Mouse (Mus musculus) neural tube, embryonic 14.5 days (tissue): ENCODE results near the gene Fam53b. TPM values are rescaled to one million over a fixed set of nuclear protein-coding genes. Genes with fewer than 3 reads are reported as not detected.

Source experiments
- ATAC-seq: fragments of 200-750 bp; cut with Nextera tagmentation; 2 replicates; pipeline ENCODE4 v1.8.0; 2017; ENCODE audit warnings: low read depth, mild to moderate bottlenecking, moderate TSS enrichment, moderate library complexity
- H3K27ac ChIP-seq: fragments of 300-500 bp; sonication (generic); 2 replicates; pipeline ENCODE4 v1.5.1; 2014; ENCODE audit warnings: low read depth, mild to moderate bottlenecking, control low read depth, low read length, moderate library complexity, mixed read lengths
- H3K27me3 ChIP-seq: fragments of 300-500 bp; sonication (generic); 2 replicates; pipeline ENCODE4 v1.6.1; 2014; ENCODE audit warnings: low read length; ENCODE audit not compliant: control insufficient read depth, insufficient read depth
- H3K36me3 ChIP-seq: fragments of 300-500 bp; sonication (generic); 2 replicates; pipeline ENCODE4 v1.6.1; 2014; ENCODE audit warnings: low read length, mixed read lengths; ENCODE audit not compliant: control insufficient read depth, insufficient read depth
- H3K4me1 ChIP-seq: fragments of 300-500 bp; sonication (generic); 2 replicates; pipeline ENCODE4 v1.6.1; 2014; ENCODE audit warnings: low read length; ENCODE audit not compliant: control insufficient read depth, insufficient read depth
- H3K4me2 ChIP-seq: fragments of 300-500 bp; sonication (generic); 2 replicates; pipeline ENCODE4 v1.6.1; 2014; ENCODE audit warnings: mild to moderate bottlenecking, low read depth, low read length, control low read depth
- H3K4me3 ChIP-seq: fragments of 300-500 bp; sonication (generic); 2 replicates; pipeline ENCODE4 v1.5.1; 2014; ENCODE audit warnings: low read depth, low read length, control low read depth, mixed read lengths
- H3K9ac ChIP-seq: fragments of 300-500 bp; sonication (generic); replicated peaks from 2 replicates; pipeline ENCODE4 v1.6.1; 2014; ENCODE audit warnings: low read depth, mild to moderate bottlenecking, control low read depth, low read length, mixed read lengths
- H3K9me3 ChIP-seq: fragments of 300-500 bp; sonication (generic); 2 replicates; pipeline ENCODE4 v1.6.1; 2016; ENCODE audit warnings: low read length; ENCODE audit not compliant: control insufficient read depth
- WGBS: fragments of 180-500 bp; shearing (Covaris S2); extraction: QIAGEN DNeasy Blood & Tissue Kit; methylation state at CpG from one replicate; pipeline ENCODE4 v1.1.7; 2014; 5-methylcytosine and 5-hydroxymethylcytosine counted together
- polyA plus RNA-seq: library from polyadenylated mRNA; unstranded; fragments of >200 nt; fragmentation: Nextera tagmentation; extraction: Ambion mirVana; gene quantifications from 2 replicates; pipeline ENCODE4 v1.2.1, GENCODE M21; 2014

Fam53b gene
- polyA plus RNA-seq, 1 experiment from 2014 or later, result 11.8 TPM

GRCm38 (mm10) chr7:132682336-132682735, 131.3 kb downstream of the Fam53b start:
- ATAC-seq, result no peak
- H3K4me3 ChIP-seq, result no peak overlapping the region
- no peaks in the 10 kb centered on the region for H3K9me3 ChIP-seq
- no peaks in the 10 kb centered on the region for H3K4me1 ChIP-seq
- H3K27me3 ChIP-seq, result no peaks in the 10 kb centered on the region
- H3K9ac ChIP-seq, result no peak overlapping the region
- no peak overlapping the region for H3K27ac ChIP-seq
- 96% methylated on average over 3 of the region's 3 CpGs for WGBS
- H3K4me2 ChIP-seq, result no peak overlapping the region
- H3K36me3 ChIP-seq, result no peaks in the 10 kb centered on the region

GRCm38 (mm10) chr7:132681831-132682230, 131.9 kb downstream of the Fam53b start:
- Histone ChIP-seq H3K27me3 (no peaks in the 10 kb centered on the region), H3K9ac (no peak overlapping the region), H3K9me3 (no peaks in the 10 kb centered on the region), H3K4me1 (no peaks in the 10 kb centered on the region), H3K4me2 (no peak overlapping the region), H3K36me3 (no peaks in the 10 kb centered on the region), H3K27ac (no peak overlapping the region), H3K4me3 (no peak overlapping the region)
- no peak for ATAC-seq
- 100% methylated on average over 1 of the region's 1 CpGs for WGBS

GRCm38 (mm10) chr7:132681296-132681695, 132.4 kb downstream of the Fam53b start:
- Histone ChIP-seq H3K9me3 (no peaks in the 10 kb centered on the region), H3K4me2 (no peak overlapping the region), H3K4me3 (no peak overlapping the region), H3K36me3 (no peaks in the 10 kb centered on the region), H3K27me3 (no peaks in the 10 kb centered on the region), H3K9ac (no peak overlapping the region), H3K4me1 (no peaks in the 10 kb centered on the region), H3K27ac (no peak overlapping the region)
- no peak for ATAC-seq
- WGBS, result 88% methylated on average over 11 of the region's 11 CpGs

- no peaks in the 10 kb centered on the region for H3K36me3 ChIP-seq
These were observed 134.1 kb downstream of the Fam53b start for GRCm38 (mm10) chr7:132679549-132679948.

DNA sequence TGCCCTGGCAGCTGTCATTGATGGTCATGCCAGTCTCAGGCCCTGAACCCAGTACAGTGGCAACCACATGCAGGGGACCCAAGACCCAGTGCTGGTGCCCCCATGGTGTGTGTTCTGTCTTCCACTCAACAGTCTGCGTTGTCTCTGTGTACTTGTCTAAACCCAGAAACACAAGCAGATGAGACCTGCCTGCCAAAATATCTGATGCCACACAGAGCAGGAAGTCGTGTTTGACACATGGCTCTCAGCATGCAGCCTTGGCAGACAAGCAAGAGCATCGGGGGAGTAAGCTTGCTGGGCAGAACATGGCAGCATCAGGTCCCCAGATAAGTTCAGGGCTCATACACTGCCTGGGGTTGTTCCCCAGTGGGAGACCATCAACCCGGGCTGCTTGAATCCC, 134.6 kb downstream of the Fam53b start:
- Histone ChIP-seq H3K36me3 (no peaks in the 10 kb centered on the region), H3K27me3 (no peaks in the 10 kb centered on the region), H3K9ac (no peak overlapping the region), H3K27ac (no peak overlapping the region), H3K4me1 (no peaks in the 10 kb centered on the region), H3K4me2 (no peak overlapping the region), H3K9me3 (no peaks in the 10 kb centered on the region), H3K4me3 (no peak overlapping the region)
- no peak for ATAC-seq
- 67% methylated on average over 4 of the region's 4 CpGs for WGBS

More at GRCm38 (mm10) chr7:132679549-132679948, 134.1 kb downstream of the Fam53b start:
- no peak overlapping the region for H3K9ac ChIP-seq
- H3K27me3 ChIP-seq, result no peaks in the 10 kb centered on the region
- 84% methylated on average over 6 of the region's 6 CpGs for WGBS
- no peak for ATAC-seq
- no peak overlapping the region for H3K4me3 ChIP-seq
- H3K4me2 ChIP-seq, result no peak overlapping the region
- no peaks in the 10 kb centered on the region for H3K4me1 ChIP-seq
- no peaks in the 10 kb centered on the region for H3K9me3 ChIP-seq
- no peak overlapping the region for H3K27ac ChIP-seq

- Histone ChIP-seq H3K4me1 (no peaks in the 10 kb centered on the region), H3K4me3 (no peak overlapping the region), H3K9me3 (no peaks in the 10 kb centered on the region), H3K27ac (no peak overlapping the region), H3K9ac (no peak overlapping the region), H3K4me2 (no peak overlapping the region), H3K36me3 (no peaks in the 10 kb centered on the region), H3K27me3 (no peaks in the 10 kb centered on the region)
- no peak for ATAC-seq
- 94% methylated on average over 2 of the region's 2 CpGs for WGBS
These were observed 137.8 kb downstream of the Fam53b start for GRCm38 (mm10) chr7:132675922-132676321.

GRCm38 (mm10) chr7:132673931-132674755, 139.5 kb downstream of the Fam53b start:
- Histone ChIP-seq H3K4me2 (no peak overlapping the region), H3K36me3 (no peaks in the 10 kb centered on the region), H3K4me1 (no peaks in the 10 kb centered on the region), H3K27me3 (no peaks in the 10 kb centered on the region), H3K9ac (no peak overlapping the region), H3K9me3 (no peaks in the 10 kb centered on the region), H3K4me3 (no peak overlapping the region), H3K27ac (no peak overlapping the region)
- 61% methylated on average over 17 of the region's 17 CpGs for WGBS
- ATAC-seq, result no peak

GRCm38 (mm10) chr7:132672481-132672959, 141.2 kb downstream of the Fam53b start:
- H3K36me3 ChIP-seq, result no peaks in the 10 kb centered on the region
- no peak overlapping the region for H3K9ac ChIP-seq
- H3K4me1 ChIP-seq, result no peaks in the 10 kb centered on the region
- no peaks in the 10 kb centered on the region for H3K27me3 ChIP-seq
- no peak overlapping the region for H3K4me2 ChIP-seq
- 84% methylated on average over 7 of the region's 7 CpGs for WGBS
- no peak overlapping the region for H3K4me3 ChIP-seq
- no peak overlapping the region for H3K27ac ChIP-seq
- ATAC-seq, result no peak
- H3K9me3 ChIP-seq, result no peaks in the 10 kb centered on the region

DNA sequence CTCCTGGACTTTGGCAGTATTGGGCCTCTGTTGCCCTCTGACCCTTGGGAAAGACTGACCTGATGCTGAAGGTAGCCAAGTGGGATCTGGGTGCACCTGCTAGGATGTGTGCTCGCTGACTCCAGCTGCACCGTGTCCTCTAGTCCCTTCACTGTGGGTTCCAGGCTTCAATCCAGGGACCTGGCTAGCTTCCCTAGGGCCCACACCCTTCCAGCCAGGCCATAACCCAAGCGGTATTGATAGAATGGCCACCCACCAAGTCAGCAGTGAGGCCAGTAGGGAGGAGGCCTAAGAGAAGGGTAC, 142.9 kb downstream of the Fam53b start:
- H3K27ac ChIP-seq, result no peak overlapping the region
- H3K36me3 ChIP-seq, result no peaks in the 10 kb centered on the region
- no peak overlapping the region for H3K9ac ChIP-seq
- H3K27me3 ChIP-seq, result no peaks in the 10 kb centered on the region
- no peaks in the 10 kb centered on the region for H3K4me1 ChIP-seq
- no peak overlapping the region for H3K4me2 ChIP-seq
- no peaks in the 10 kb centered on the region for H3K9me3 ChIP-seq
- H3K4me3 ChIP-seq, result no peak overlapping the region
- WGBS, result 79% methylated on average over 3 of the region's 3 CpGs
- no peak for ATAC-seq
